Mouse (Mus musculus) limb, embryonic 12.5 days (tissue): ENCODE measurements around the gene Odaph. TPM values are rescaled to one million over a fixed set of nuclear protein-coding genes. Genes with fewer than 3 reads are reported as not detected.

Source experiments
- ATAC-seq: fragments of 200-750 bp; cut with Nextera tagmentation; 2 replicates; pipeline ENCODE4 v1.8.0; 2017; ENCODE audit warnings: low read depth, moderate TSS enrichment; ENCODE audit not compliant: insufficient number of reproducible peaks, insufficient read depth, low FRiP score, low TSS enrichment
- H3K27ac ChIP-seq: fragments of 300-500 bp; sonication (generic); 2 replicates; pipeline ENCODE4 v1.5.1; 2016; ENCODE audit warnings: mild to moderate bottlenecking, moderate library complexity
- H3K27me3 ChIP-seq: fragments of 300-500 bp; sonication (generic); 2 replicates; pipeline ENCODE4 v1.6.1; 2016; ENCODE audit warnings: mild to moderate bottlenecking, moderate library complexity
- H3K36me3 ChIP-seq: fragments of 300-500 bp; sonication (generic); 2 replicates; pipeline ENCODE4 v1.6.1; 2016; ENCODE audit warnings: mild to moderate bottlenecking, moderate library complexity
- H3K4me1 ChIP-seq: fragments of 300-500 bp; sonication (generic); replicated peaks from 2 replicates; pipeline ENCODE4 v1.6.1; 2016
- H3K4me2 ChIP-seq: fragments of 300-500 bp; sonication (generic); 2 replicates; pipeline ENCODE4 v1.6.1; 2016; ENCODE audit warnings: mild to moderate bottlenecking, moderate library complexity
- H3K4me3 ChIP-seq: fragments of 300-500 bp; sonication (generic); replicated peaks from 2 replicates; pipeline ENCODE4 v1.5.1; 2016; ENCODE audit warnings: mild to moderate bottlenecking
- H3K9ac ChIP-seq: fragments of 300-500 bp; sonication (generic); replicated peaks from 2 replicates; pipeline ENCODE4 v1.6.1; 2016; ENCODE audit warnings: mild to moderate bottlenecking, moderate library complexity
- H3K9me3 ChIP-seq: fragments of 300-500 bp; sonication (generic); 2 replicates; pipeline ENCODE4 v1.6.1; 2016; ENCODE audit warnings: mild to moderate bottlenecking, moderate library complexity
- WGBS: fragments of 180-500 bp; shearing (Covaris S2); methylation state at CpG from one replicate; pipeline ENCODE4 v1.1.7; 2016; 5-methylcytosine and 5-hydroxymethylcytosine counted together
- polyA plus RNA-seq: library from polyadenylated mRNA; unstranded; fragments of >200 nt; fragmentation: Nextera tagmentation; extraction: Ambion mirVana; gene quantifications from 2 replicates; pipeline ENCODE4 v1.2.1, GENCODE M21; 2016

Odaph gene
- polyA plus RNA-seq, 1 experiment from 2014 or later, result not detected

DNA sequence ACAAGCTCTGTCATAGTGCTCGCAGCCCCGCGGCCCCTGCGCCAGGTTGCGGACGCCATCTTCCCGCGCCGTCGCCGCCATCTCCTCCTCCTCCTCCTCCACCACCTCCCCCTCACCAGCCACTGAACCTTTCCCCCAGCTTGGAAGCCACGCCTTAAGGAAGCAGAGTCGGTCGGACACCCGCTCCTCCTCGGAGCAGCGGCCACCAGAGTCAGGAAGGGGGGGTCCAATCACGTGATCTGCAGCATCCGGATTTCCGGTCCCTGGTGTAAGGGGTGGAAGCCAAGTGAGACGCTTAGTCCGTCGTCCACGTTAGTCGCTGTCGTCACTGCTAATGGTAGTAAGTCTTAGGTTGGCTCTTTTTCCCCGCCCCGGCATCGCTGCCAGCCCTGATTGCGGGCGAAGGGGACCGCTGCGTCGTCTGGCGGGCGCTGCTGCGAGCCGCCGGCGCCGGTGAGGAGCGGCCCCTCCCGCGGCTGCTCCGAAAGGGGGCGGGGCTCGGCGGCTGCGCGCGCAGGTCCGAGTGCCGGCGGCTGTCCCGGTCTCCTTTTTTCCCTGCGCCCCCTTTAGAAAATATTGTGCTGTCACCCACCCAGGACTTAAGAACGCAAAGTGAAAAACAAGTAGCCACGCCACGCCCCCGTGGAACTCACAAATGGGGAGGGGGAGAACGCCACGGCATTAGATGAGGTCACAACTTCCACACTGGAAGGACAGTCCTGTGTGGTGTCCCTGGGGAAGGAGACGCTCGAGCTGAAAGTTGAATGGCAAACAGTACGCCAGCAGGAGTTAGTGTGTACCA is 24.4 kb upstream of the Odaph start, which contains the start of gene Rchy1:
Gene Rchy1, minus strand, starts transcription at position 430 of the 802 bp plus-strand sequence.
- peaks cover 1% of the 10 kb centered on the region for H3K36me3 ChIP-seq
- H3K9me3 ChIP-seq, result no peaks in the 10 kb centered on the region
- peaks cover 20% of the 10 kb centered on the region for H3K4me1 ChIP-seq
- peak within 1 kb of the TSS; percentile 63 for H3K9ac ChIP-seq
- ATAC-seq, result peak; percentile 97
- H3K4me2 ChIP-seq, result peak within 1 kb of the TSS; percentile 62
- H3K27me3 ChIP-seq, result no peaks in the 10 kb centered on the region
- peak within 1 kb of the TSS; percentile 63 for H3K4me3 ChIP-seq
- peak within 1 kb of the TSS; percentile 96 for H3K27ac ChIP-seq
- WGBS, result under 1% methylated on average over 65 of the region's 65 CpGs

DNA sequence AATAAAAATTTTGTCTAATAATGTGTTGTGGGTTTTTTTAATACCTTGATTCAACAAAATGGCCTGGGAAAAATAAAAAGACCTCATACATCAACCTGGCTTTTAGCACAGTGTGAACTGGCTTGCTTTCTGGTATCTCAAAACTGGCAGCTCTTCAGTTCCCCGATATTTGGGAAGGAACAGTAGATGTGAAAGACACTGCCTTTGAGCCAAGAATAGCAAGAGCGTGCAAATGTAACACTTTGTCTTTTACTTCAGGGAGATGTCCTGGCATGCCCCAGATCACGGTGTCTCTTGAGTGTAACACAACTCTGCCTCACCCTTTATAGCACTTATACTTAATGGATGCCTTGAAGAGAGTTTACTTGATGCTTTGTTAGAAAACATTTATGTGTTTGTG is 15.2 kb upstream of the Odaph start:
- Histone ChIP-seq H3K27ac (no peak overlapping the region), H3K9ac (no peak overlapping the region), H3K36me3 (no peaks in the 10 kb centered on the region), H3K4me1 (no peaks in the 10 kb centered on the region), H3K4me2 (no peak overlapping the region), H3K4me3 (no peak overlapping the region), H3K9me3 (no peaks in the 10 kb centered on the region), H3K27me3 (no peaks in the 10 kb centered on the region)
- no peak for ATAC-seq
- 87% methylated on average over 3 of the region's 3 CpGs for WGBS

GRCm38 (mm10) chr5:91974002-91974401 is 13.3 kb upstream of the Odaph start:
- H3K27me3 ChIP-seq, result no peaks in the 10 kb centered on the region
- no peak overlapping the region for H3K4me2 ChIP-seq
- WGBS, result 88% methylated on average over 7 of the region's 7 CpGs
- no peaks in the 10 kb centered on the region for H3K4me1 ChIP-seq
- no peaks in the 10 kb centered on the region for H3K36me3 ChIP-seq
- H3K9me3 ChIP-seq, result no peaks in the 10 kb centered on the region
- no peak for ATAC-seq
- H3K9ac ChIP-seq, result no peak overlapping the region
- H3K4me3 ChIP-seq, result no peak overlapping the region
- H3K27ac ChIP-seq, result no peak overlapping the region

DNA sequence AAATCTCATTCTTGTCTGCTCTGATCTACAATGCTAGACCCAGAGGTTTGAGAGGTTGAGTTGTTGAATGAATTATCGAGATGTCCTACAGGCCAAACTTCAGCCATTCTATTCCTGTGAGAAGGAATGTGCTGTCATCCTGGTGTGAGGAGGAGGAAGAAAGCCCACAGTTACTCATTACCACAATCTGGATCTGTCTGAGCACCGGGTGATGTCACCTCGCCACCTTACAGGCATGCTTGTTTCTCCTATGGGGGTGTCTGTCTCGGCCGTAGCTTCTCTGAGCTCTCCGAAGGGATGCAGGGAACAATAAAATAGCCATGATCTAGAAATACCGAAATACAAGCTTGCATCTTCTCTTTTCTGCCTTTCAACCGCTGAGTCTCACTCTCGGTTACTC is 11.5 kb upstream of the Odaph start:
- Histone ChIP-seq H3K4me2 (no peak overlapping the region), H3K27ac (no peak overlapping the region), H3K27me3 (no peaks in the 10 kb centered on the region), H3K4me1 (no peaks in the 10 kb centered on the region), H3K4me3 (no peak overlapping the region), H3K9ac (no peak overlapping the region), H3K36me3 (no peaks in the 10 kb centered on the region), H3K9me3 (no peaks in the 10 kb centered on the region)
- 90% methylated on average over 9 of the region's 9 CpGs for WGBS
- no peak for ATAC-seq

DNA sequence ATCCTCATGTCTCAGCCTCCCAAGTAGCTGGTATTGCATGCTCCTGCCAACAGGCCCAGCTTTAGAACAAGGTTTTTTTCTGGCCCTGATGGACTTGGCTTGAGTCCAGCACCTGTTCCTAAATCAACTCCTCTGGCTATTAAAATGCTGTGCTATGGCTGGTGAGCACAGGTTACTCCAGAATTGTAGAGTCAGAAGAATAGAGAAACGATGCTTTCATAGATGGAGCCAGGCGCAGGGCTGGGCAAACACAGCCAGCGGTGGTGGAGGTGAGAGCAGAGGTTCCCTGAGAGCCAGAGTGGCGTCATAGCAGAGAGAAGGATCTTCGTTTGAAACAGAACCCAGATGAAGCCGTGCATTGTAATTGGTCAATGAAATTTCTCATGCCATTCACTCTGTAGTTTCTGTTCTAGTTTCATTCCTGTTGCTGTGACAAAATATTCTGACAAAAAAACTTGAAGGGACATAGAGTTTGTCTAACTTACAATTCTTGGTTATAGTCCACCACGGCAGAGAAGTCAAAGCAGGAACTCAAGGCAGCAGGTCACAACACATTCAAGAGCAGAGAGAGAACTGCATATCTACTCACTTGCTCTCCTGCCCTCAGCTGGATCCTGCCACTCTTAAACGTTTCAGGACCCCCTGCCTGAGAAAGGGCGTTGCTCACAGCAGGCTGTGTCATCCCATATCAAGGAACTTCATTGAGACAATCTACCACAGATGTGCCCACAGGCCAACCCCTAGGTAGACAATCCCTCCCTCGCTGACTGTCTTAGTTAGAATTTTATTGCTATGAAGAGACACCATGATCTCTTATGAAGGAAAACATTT is 10.5 kb upstream of the Odaph start:
- no peak for ATAC-seq
- WGBS, result 75% methylated on average over 10 of the region's 10 CpGs

DNA sequence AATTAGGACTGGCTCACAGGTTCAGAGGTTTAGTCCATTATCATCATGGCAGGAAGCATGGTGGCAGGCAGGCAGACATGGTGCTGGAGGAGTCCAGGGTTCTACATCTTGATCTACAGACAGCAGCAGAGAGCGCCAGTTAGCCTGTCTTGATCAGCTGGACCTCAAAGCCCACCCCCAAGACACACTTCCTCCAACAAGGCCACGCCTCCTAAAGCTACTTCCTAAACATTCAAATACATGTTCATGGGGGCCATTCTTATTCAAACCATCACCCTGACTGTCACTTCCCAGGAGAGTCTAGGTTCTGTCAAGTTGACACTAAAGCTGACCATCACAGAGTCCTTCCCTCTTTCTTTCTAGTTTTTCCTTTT is 9.9 kb upstream of the Odaph start:
- Histone ChIP-seq H3K4me1 (no peaks in the 10 kb centered on the region), H3K4me2 (no peak overlapping the region), H3K9me3 (no peaks in the 10 kb centered on the region), H3K27me3 (no peaks in the 10 kb centered on the region), H3K27ac (no peak overlapping the region), H3K9ac (no peak overlapping the region), H3K4me3 (no peak overlapping the region), H3K36me3 (no peaks in the 10 kb centered on the region)
- no peak for ATAC-seq
- WGBS, result 85% methylated on average over 2 of the region's 2 CpGs

More for the DNA sequence above, 10.5 kb upstream of the Odaph start:
- no peak overlapping the region for H3K27ac ChIP-seq
- H3K27me3 ChIP-seq, result no peaks in the 10 kb centered on the region
- H3K4me2 ChIP-seq, result no peak overlapping the region
- no peak overlapping the region for H3K4me3 ChIP-seq
- H3K9me3 ChIP-seq, result no peaks in the 10 kb centered on the region
- no peaks in the 10 kb centered on the region for H3K4me1 ChIP-seq
- no peaks in the 10 kb centered on the region for H3K36me3 ChIP-seq
- H3K9ac ChIP-seq, result no peak overlapping the region

GRCm38 (mm10) chr5:91981176-91981840 is 6.0 kb upstream of the Odaph start:
- H3K9me3 ChIP-seq, result no peaks in the 10 kb centered on the region
- WGBS, result 87% methylated on average over 11 of the region's 11 CpGs
- no peak overlapping the region for H3K27ac ChIP-seq
- H3K4me3 ChIP-seq, result no peak overlapping the region
- no peak overlapping the region for H3K4me2 ChIP-seq
- no peak for ATAC-seq
- no peaks in the 10 kb centered on the region for H3K36me3 ChIP-seq
- no peaks in the 10 kb centered on the region for H3K27me3 ChIP-seq
- no peak overlapping the region for H3K9ac ChIP-seq
- no peaks in the 10 kb centered on the region for H3K4me1 ChIP-seq

DNA sequence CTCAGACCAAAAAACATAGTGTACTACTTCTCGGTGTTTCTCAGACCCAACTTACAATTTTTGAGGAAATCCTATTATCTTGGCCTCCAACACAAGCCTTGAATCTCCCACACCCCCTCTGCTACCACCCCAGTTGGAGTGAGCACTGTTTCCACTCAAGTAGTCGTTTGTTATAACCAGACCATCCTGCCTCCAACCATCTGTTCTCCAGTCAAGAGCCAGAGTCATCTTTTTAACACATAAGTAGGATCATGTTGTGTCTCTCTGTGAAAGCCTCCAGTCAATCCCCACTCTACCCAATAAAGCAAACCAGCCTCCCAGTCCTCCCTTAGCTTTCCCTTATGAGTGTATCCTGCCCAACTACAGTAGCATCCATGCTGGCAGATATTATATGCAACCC is 3.8 kb upstream of the Odaph start:
- Histone ChIP-seq H3K4me1 (no peaks in the 10 kb centered on the region), H3K27me3 (no peaks in the 10 kb centered on the region), H3K27ac (no peak overlapping the region), H3K36me3 (no peaks in the 10 kb centered on the region), H3K4me2 (no peak overlapping the region), H3K9me3 (no peaks in the 10 kb centered on the region), H3K4me3 (no peak overlapping the region), H3K9ac (no peak overlapping the region)
- 71% methylated on average over 2 of the region's 2 CpGs for WGBS
- ATAC-seq, result no peak

GRCm38 (mm10) chr5:91985721-91986120 is 1.6 kb upstream of the Odaph start:
- Histone ChIP-seq H3K4me3 (no peak overlapping the region), H3K4me1 (no peaks in the 10 kb centered on the region), H3K9me3 (no peaks in the 10 kb centered on the region), H3K9ac (no peak overlapping the region), H3K4me2 (no peak overlapping the region), H3K27me3 (no peaks in the 10 kb centered on the region), H3K36me3 (no peaks in the 10 kb centered on the region), H3K27ac (no peak overlapping the region)
- no peak for ATAC-seq
- 48% methylated on average over 2 of the region's 2 CpGs for WGBS

GRCm38 (mm10) chr5:91987799-91988198 is 524 bp downstream of the Odaph start:
- Histone ChIP-seq H3K27me3 (no peaks in the 10 kb centered on the region), H3K36me3 (no peaks in the 10 kb centered on the region), H3K9ac (no peak overlapping the region), H3K27ac (no peak overlapping the region), H3K9me3 (no peaks in the 10 kb centered on the region), H3K4me3 (no peak overlapping the region), H3K4me1 (no peaks in the 10 kb centered on the region), H3K4me2 (no peak overlapping the region)
- ATAC-seq, result no peak
- 91% methylated on average over 2 of the region's 2 CpGs for WGBS

- Histone ChIP-seq H3K9ac (no peak overlapping the region), H3K36me3 (no peaks in the 10 kb centered on the region), H3K9me3 (no peaks in the 10 kb centered on the region), H3K27ac (no peak overlapping the region), H3K4me3 (no peak overlapping the region), H3K27me3 (no peaks in the 10 kb centered on the region), H3K4me2 (no peak overlapping the region), H3K4me1 (no peaks in the 10 kb centered on the region)
- ATAC-seq, result no peak
- WGBS, result 85% methylated on average over 9 of the region's 9 CpGs
These were observed 2.0 kb downstream of the Odaph start for GRCm38 (mm10) chr5:91989261-91989660.
